Mouse (Mus musculus): ENCODE data around the gene Gpx3.
"Not testable (repeated sequence)": the region's sequence is repeated elsewhere in the genome, so short reads cannot be mapped to it uniquely, and the experiment has no call there.

Gpx3 gene

GRCm38 (mm10) chr11:54902333-54903323 is at the start of gene Gpx3:
Gene Gpx3, plus strand, starts transcription at chr11:54902453.
- peak; percentile 99 for DNase-seq

- DNase-seq, result not testable (repeated sequence)
Measured at GRCm38 (mm10) chr11:54858880-54859279, 43.4 kb upstream of the Gpx3 start.

GRCm38 (mm10) chr11:54859322-54860165 is 42.7 kb upstream of the Gpx3 start:
- DNase-seq, result peak; percentile 89

GRCm38 (mm10) chr11:54860256-54861038 is 41.8 kb upstream of the Gpx3 start, which contains the start of gene Lyrm7:
Gene Lyrm7, minus strand, starts transcription at chr11:54860916.
- DNase-seq, result peak; percentile 100

GRCm38 (mm10) chr11:54861471-54862420 is 40.5 kb upstream of the Gpx3 start:
- peak; percentile 91 for DNase-seq

GRCm38 (mm10) chr11:54862621-54863520 is 39.4 kb upstream of the Gpx3 start:
- DNase-seq, result peak; percentile 95

- DNase-seq, result peak; percentile 79
Measured at GRCm38 (mm10) chr11:54865330-54866085, 36.7 kb upstream of the Gpx3 start.

GRCm38 (mm10) chr11:54866119-54867048 is 35.9 kb upstream of the Gpx3 start, which contains the start of gene Hint1:
Gene Hint1, plus strand, starts transcription at chr11:54866383.
- DNase-seq, result peak; percentile 100

- no peak for DNase-seq
Measured at GRCm38 (mm10) chr11:54867049-54867385, 35.2 kb upstream of the Gpx3 start.

GRCm38 (mm10) chr11:54867903-54868434 is 34.3 kb upstream of the Gpx3 start:
- DNase-seq, result peak; percentile 85

- peak; percentile 83 for DNase-seq
Measured at GRCm38 (mm10) chr11:54868445-54868844, 33.8 kb upstream of the Gpx3 start.

- DNase-seq, result no peak
Measured at GRCm38 (mm10) chr11:54869318-54869717, 32.9 kb upstream of the Gpx3 start.

- DNase-seq, result peak; percentile 94
Measured at GRCm38 (mm10) chr11:54871831-54872537, 30.3 kb upstream of the Gpx3 start.

GRCm38 (mm10) chr11:54876031-54876430 is 26.2 kb upstream of the Gpx3 start:
- peak; percentile 92 for DNase-seq

GRCm38 (mm10) chr11:54878893-54879292 is 23.4 kb upstream of the Gpx3 start:
- DNase-seq, result no peak

- peak; percentile 96 for DNase-seq
Measured at GRCm38 (mm10) chr11:54879434-54879833, 22.8 kb upstream of the Gpx3 start.

GRCm38 (mm10) chr11:54879922-54880321 is 22.3 kb upstream of the Gpx3 start:
- peak; percentile 93 for DNase-seq

Measured in heart, adult 11 months (tissue).